Mouse (Mus musculus): ENCODE measurements around the gene Nrp1. TPM values are rescaled to one million over a fixed set of nuclear protein-coding genes. Genes with fewer than 3 reads are reported as not detected.

Nrp1 gene
- polyA plus RNA-seq, 1 experiment from 2014 or later = 107 TPM

DNA sequence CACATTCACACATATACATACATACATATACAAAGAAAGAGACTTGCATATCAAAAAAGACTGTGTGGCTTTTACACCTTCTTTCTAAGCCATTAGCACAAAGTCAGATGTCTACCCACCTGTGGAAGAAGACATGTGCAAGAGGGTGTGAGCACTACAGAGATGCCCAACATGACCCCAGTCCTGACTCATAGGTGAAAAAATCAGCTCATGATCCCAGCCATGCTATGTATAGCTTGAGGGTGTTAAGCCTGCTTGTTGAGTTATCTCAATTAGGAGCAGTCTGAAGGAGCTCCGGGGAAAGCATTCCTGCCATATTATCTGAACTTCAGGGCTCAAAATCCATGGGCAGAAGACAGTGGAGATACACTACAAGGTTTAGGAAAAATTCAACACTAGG is 187.9 kb downstream of the Nrp1 start:
- no peak for DNase-seq (ENCODE audit: low spot score)
- no peaks in the 10 kb centered on the region for H3K36me3 ChIP-seq
- H3K4me3 ChIP-seq = no peak overlapping the region
- no peaks in the 10 kb centered on the region for H3K9me3 ChIP-seq
- WGBS = 72% methylated on average over 1 of the region's 1 CpGs
- H3K27me3 ChIP-seq (ENCODE audit: insufficient read depth, poor library complexity, severe bottlenecking) = no peaks in the 10 kb centered on the region
- H3K4me1 ChIP-seq = 0 out of 2 replicates have a peak, but pooled peaks cover 5% of the 10 kb centered on the region
- no peak overlapping the region for H3K27ac ChIP-seq

- no peak overlapping the region for H3K27ac ChIP-seq
- H3K27me3 ChIP-seq (ENCODE audit: insufficient read depth, poor library complexity, severe bottlenecking) = no peaks in the 10 kb centered on the region
- H3K4me1 ChIP-seq = 0 out of 2 replicates have a peak, but pooled peaks cover 5% of the 10 kb centered on the region
- H3K9me3 ChIP-seq = no peaks in the 10 kb centered on the region
- no peak for DNase-seq (ENCODE audit: low spot score)
- no peaks in the 10 kb centered on the region for H3K36me3 ChIP-seq
- no peak overlapping the region for H3K4me3 ChIP-seq
- WGBS = 80% methylated on average over 4 of the region's 4 CpGs
Measured at GRCm38 (mm10) chr8:128547361-128547760, 189.0 kb downstream of the Nrp1 start.

GRCm38 (mm10) chr8:128549738-128550137 is 191.3 kb downstream of the Nrp1 start:
- WGBS = 84% methylated on average over 5 of the region's 5 CpGs
- Histone ChIP-seq H3K9me3 (no peaks in the 10 kb centered on the region), H3K4me1 (0 out of 2 replicates have a peak, but pooled peaks cover 5% of the 10 kb centered on the region), H3K27me3 (ENCODE audit: insufficient read depth, poor library complexity, severe bottlenecking) (no peaks in the 10 kb centered on the region), H3K27ac (no peak overlapping the region), H3K4me3 (no peak overlapping the region), H3K36me3 (no peaks in the 10 kb centered on the region)
- DNase-seq (ENCODE audit: low spot score) = no peak

- 0 out of 2 replicates have a peak, but pooled peaks cover under 1% of the 10 kb centered on the region for H3K4me1 ChIP-seq
- H3K4me3 ChIP-seq = no peak overlapping the region
- WGBS = 55% methylated on average over 15 of the region's 15 CpGs
- no peaks in the 10 kb centered on the region for H3K36me3 ChIP-seq
- H3K27me3 ChIP-seq (ENCODE audit: insufficient read depth, poor library complexity, severe bottlenecking) = no peaks in the 10 kb centered on the region
- H3K9me3 ChIP-seq = no peaks in the 10 kb centered on the region
- no peak for DNase-seq (ENCODE audit: low spot score)
- no peak overlapping the region for H3K27ac ChIP-seq
Measured at GRCm38 (mm10) chr8:128551421-128552139, 193.2 kb downstream of the Nrp1 start.

MicroRNA genes within 50 kb of the gene (microRNA counts, 519-probe panel; counts per million panel counts)
- not detected for microRNA mmu-miR-1903

Small RNA genes within 50 kb of the gene (microRNA-seq; reads per million reads assigned to microRNA genes)
- not detected for gene Mir1903
